Mouse (Mus musculus) hindbrain, embryonic 11.5 days (tissue): ENCODE results near the gene Bcat2. TPM values are rescaled to one million over a fixed set of nuclear protein-coding genes. Genes with fewer than 3 reads are reported as not detected.
A peak's percentile ranks its signal among the peaks of the same experiment; 100 is the strongest.

Source experiments
- ATAC-seq: fragments of 200-750 bp; cut with Nextera tagmentation; 2 replicates; pipeline ENCODE4 v1.8.0; 2017; ENCODE audit warnings: mild to moderate bottlenecking, moderate TSS enrichment, moderate library complexity; ENCODE audit not compliant: low FRiP score
- DNase-seq: peaks from one replicate; pipeline ENCODE4 v3.0.0-alpha.2; 2015; ENCODE audit warnings: low spot score
- H3K27ac ChIP-seq: fragments of 300-500 bp; sonication (generic); 2 replicates; pipeline ENCODE4 v1.5.1; 2014; ENCODE audit warnings: mild to moderate bottlenecking, low read depth, low read length
- H3K27me3 ChIP-seq: fragments of 300-500 bp; sonication (generic); 2 replicates; pipeline ENCODE4 v1.6.1; 2014; ENCODE audit warnings: mild to moderate bottlenecking, low read length, moderate library complexity, mixed read lengths; ENCODE audit not compliant: control insufficient read depth, insufficient read depth
- H3K36me3 ChIP-seq: fragments of 300-500 bp; sonication (generic); 2 replicates; pipeline ENCODE4 v1.6.1; 2014; ENCODE audit warnings: mild to moderate bottlenecking, low read length, moderate library complexity, mixed read lengths; ENCODE audit not compliant: control insufficient read depth, insufficient read depth
- H3K4me1 ChIP-seq: fragments of 300-500 bp; sonication (generic); replicated peaks from 2 replicates; pipeline ENCODE4 v1.6.1; 2014; ENCODE audit warnings: low read length, mixed read lengths; ENCODE audit not compliant: control insufficient read depth, insufficient read depth
- H3K4me2 ChIP-seq: fragments of 300-500 bp; sonication (generic); replicated peaks from 2 replicates; pipeline ENCODE4 v1.6.1; 2014; ENCODE audit warnings: mild to moderate bottlenecking, low read depth, low read length
- H3K4me3 ChIP-seq: fragments of 300-500 bp; sonication (generic); 2 replicates; pipeline ENCODE4 v1.5.1; 2014; ENCODE audit warnings: low read depth, low read length
- H3K9ac ChIP-seq: fragments of 300-500 bp; sonication (generic); 2 replicates; pipeline ENCODE4 v1.6.1; 2014; ENCODE audit warnings: low read depth, low read length
- H3K9me3 ChIP-seq: fragments of 300-500 bp; sonication (generic); 2 replicates; pipeline ENCODE4 v1.6.1; 2016; ENCODE audit warnings: low read length; ENCODE audit not compliant: control insufficient read depth
- WGBS: fragments of 180-500 bp; shearing (Covaris S2); extraction: QIAGEN DNeasy Blood & Tissue Kit; methylation state at CpG from one replicate; pipeline ENCODE4 v1.1.7; 2014; 5-methylcytosine and 5-hydroxymethylcytosine counted together
- polyA plus RNA-seq: library from polyadenylated mRNA; unstranded; fragments of >200 nt; fragmentation: Nextera tagmentation; extraction: Ambion mirVana; gene quantifications from 2 replicates; pipeline ENCODE4 v1.2.1, GENCODE M21; 2014

Gene Bcat2
- polyA plus RNA-seq, 1 experiment from 2014 or later = 31.4 TPM

- Histone ChIP-seq H3K27ac (no peak overlapping the region), H3K27me3 (peaks cover 12% of the 10 kb centered on the region), H3K4me1 (no peaks in the 10 kb centered on the region), H3K36me3 (no peaks in the 10 kb centered on the region), H3K9me3 (no peaks in the 10 kb centered on the region), H3K9ac (no peak overlapping the region), H3K4me2 (no peak overlapping the region), H3K4me3 (no peak overlapping the region)
- ATAC-seq (no peak), DNase-seq (no peak)
- 95% methylated on average over 11 of the region's 11 CpGs for WGBS
Measured at GRCm38 (mm10) chr7:45623507-45623906, 53.6 kb downstream of the Bcat2 start.

GRCm38 (mm10) chr7:45624718-45625117 is 54.8 kb downstream of the Bcat2 start:
- H3K27ac ChIP-seq = no peak overlapping the region
- no peak overlapping the region for H3K4me3 ChIP-seq
- ATAC-seq (no peak), DNase-seq (no peak)
- no peaks in the 10 kb centered on the region for H3K9me3 ChIP-seq
- peaks cover 12% of the 10 kb centered on the region for H3K27me3 ChIP-seq
- no peaks in the 10 kb centered on the region for H3K4me1 ChIP-seq
- H3K4me2 ChIP-seq = no peak overlapping the region
- 86% methylated on average over 3 of the region's 3 CpGs for WGBS
- no peak overlapping the region for H3K9ac ChIP-seq
- H3K36me3 ChIP-seq = no peaks in the 10 kb centered on the region

- WGBS = 94% methylated on average over 8 of the region's 8 CpGs
- Histone ChIP-seq H3K4me1 (no peaks in the 10 kb centered on the region), H3K36me3 (no peaks in the 10 kb centered on the region), H3K9me3 (no peaks in the 10 kb centered on the region), H3K4me2 (no peak overlapping the region), H3K4me3 (no peak overlapping the region), H3K9ac (no peak overlapping the region), H3K27ac (no peak overlapping the region), H3K27me3 (peaks cover 12% of the 10 kb centered on the region)
- no peak for ATAC-seq
- no peak for DNase-seq
Measured at GRCm38 (mm10) chr7:45625481-45625880, 55.5 kb downstream of the Bcat2 start.

GRCm38 (mm10) chr7:45626571-45627076 is 56.7 kb downstream of the Bcat2 start:
- ATAC-seq (no peak), DNase-seq (no peak)
- H3K9me3 ChIP-seq = no peaks in the 10 kb centered on the region
- H3K36me3 ChIP-seq = no peaks in the 10 kb centered on the region
- no peak overlapping the region for H3K9ac ChIP-seq
- H3K4me1 ChIP-seq = no peaks in the 10 kb centered on the region
- peaks cover 12% of the 10 kb centered on the region for H3K27me3 ChIP-seq
- H3K4me2 ChIP-seq = no peak overlapping the region
- H3K4me3 ChIP-seq = no peak overlapping the region
- no peak overlapping the region for H3K27ac ChIP-seq
- WGBS = 91% methylated on average over 7 of the region's 7 CpGs

GRCm38 (mm10) chr7:45627261-45627660 is 57.3 kb downstream of the Bcat2 start, which contains the start of gene Rasip1:
Rasip1 (plus strand) TSS chr7:45627488.
- H3K27ac ChIP-seq = no peak within 1 kb of the TSS; the same call in 1 of the 2 replicates
- no peaks in the 10 kb centered on the region for H3K36me3 ChIP-seq
- H3K4me2 ChIP-seq = peak within 1 kb of the TSS; percentile 93
- peaks cover 14% of the 10 kb centered on the region for H3K27me3 ChIP-seq
- peak within 1 kb of the TSS; percentile 69 for H3K9ac ChIP-seq
- no peaks in the 10 kb centered on the region for H3K9me3 ChIP-seq
- WGBS = 86% methylated on average over 9 of the region's 9 CpGs
- DNase-seq = no peak
- H3K4me3 ChIP-seq = peak within 1 kb of the TSS; percentile 49
- ATAC-seq = no peak
- peaks cover under 1% of the 10 kb centered on the region; the same call in 1 of the 2 replicates for H3K4me1 ChIP-seq

- Histone ChIP-seq H3K27me3 (peaks cover 17% of the 10 kb centered on the region), H3K4me2 (peak overlapping the region; percentile 93), H3K4me1 (peaks cover 4% of the 10 kb centered on the region; the same call in 1 of the 2 replicates), H3K27ac (peak overlapping the region; percentile 51; the same call in 1 of the 2 replicates), H3K4me3 (peak overlapping the region; percentile 49), H3K9me3 (no peaks in the 10 kb centered on the region), H3K9ac (peak overlapping the region; percentile 69), H3K36me3 (no peaks in the 10 kb centered on the region)
- ATAC-seq = peak; percentile 75
- 1% methylated on average over 96 of the region's 105 CpGs for WGBS
- peak; percentile 93 for DNase-seq
Measured at GRCm38 (mm10) chr7:45628364-45629294, 58.7 kb downstream of the Bcat2 start.

GRCm38 (mm10) chr7:45630064-45630907 is 60.3 kb downstream of the Bcat2 start:
- ATAC-seq (no peak), DNase-seq (peak; percentile 40)
- Histone ChIP-seq H3K4me3 (no peak overlapping the region), H3K27ac (no peak overlapping the region), H3K4me2 (no peak overlapping the region), H3K9me3 (no peaks in the 10 kb centered on the region), H3K4me1 (peaks cover 4% of the 10 kb centered on the region; the same call in 1 of the 2 replicates), H3K27me3 (peaks cover 17% of the 10 kb centered on the region), H3K9ac (no peak overlapping the region), H3K36me3 (no peaks in the 10 kb centered on the region)
- whole genome bisulfite sequencing = 70% methylated on average over 23 of the region's 23 CpGs

- WGBS = 28% methylated on average over 34 of the region's 35 CpGs
- Histone ChIP-seq H3K27me3 (peaks cover 12% of the 10 kb centered on the region), H3K9me3 (no peaks in the 10 kb centered on the region), H3K9ac (peak overlapping the region; percentile 8; the same call in 1 of the 2 replicates), H3K4me2 (peak overlapping the region; percentile 39), H3K4me3 (no peak overlapping the region), H3K36me3 (no peaks in the 10 kb centered on the region), H3K4me1 (peaks cover 4% of the 10 kb centered on the region; the same call in 1 of the 2 replicates), H3K27ac (no peak overlapping the region)
- no peak for ATAC-seq
- peak; percentile 48 for DNase-seq
Measured at GRCm38 (mm10) chr7:45632499-45632898, 62.5 kb downstream of the Bcat2 start.
